Mouse (Mus musculus) granulocyte monocyte progenitor cell, adult 5-6 weeks (primary cell): ENCODE measurements around the gene Cln3. TPM values are rescaled to one million over a fixed set of nuclear protein-coding genes. Genes with fewer than 3 reads are reported as not detected.

Experiments
- ATAC-seq: replicated peaks from 2 replicates; pipeline ENCODE4 v1.8.0; 2016; ENCODE audit warnings: mild to moderate bottlenecking, moderate TSS enrichment, inconsistent platforms; ENCODE audit not compliant: poor library complexity, severe bottlenecking
- total RNA-seq, 2 experiments: library from RNA; stranded (forward) in 1 of 2; stranded (reverse) in 1 of 2; fragments of 200-712, 200-1000 nt in 1 of 2; fragments of >200 nt in 1 of 2; fragmentation: Nextera tagmentation in 1 of 2; gene quantifications; 2 replicates each; pipeline ENCODE4 v1.2.3; 2014 to 2017

The Cln3 gene
- total RNA-seq, 2 experiments from 2014 or later: 9.6 to 61.7 TPM

- ATAC-seq: peak; percentile 73
These were observed 10.8 kb upstream of the Cln3 start for GRCm38 (mm10) chr7:126596414-126596813.

- ATAC-seq: no peak
These were observed 10.3 kb upstream of the Cln3 start for GRCm38 (mm10) chr7:126595890-126596289.

- ATAC-seq: peak; percentile 53
These were observed 9.4 kb upstream of the Cln3 start, which contains the start of gene Il27 for GRCm38 (mm10) chr7:126594862-126595561. Gene Il27 (minus strand): TSS chr7:126594941.

- ATAC-seq: no peak
These were observed 2.2 kb upstream of the Cln3 start for GRCm38 (mm10) chr7:126587779-126588178.

- ATAC-seq: no peak
These were observed 1.2 kb upstream of the Cln3 start for GRCm38 (mm10) chr7:126586839-126587238.

- peak; percentile 74 for ATAC-seq
These were observed 1.1 kb downstream of the Cln3 start, which contains the start of gene Apobr for GRCm38 (mm10) chr7:126584506-126584977. Gene Apobr (plus strand): TSS chr7:126584942.

GRCm38 (mm10) chr7:126583761-126584160, 1.9 kb downstream of the Cln3 start:
- ATAC-seq: no peak

GRCm38 (mm10) chr7:126583251-126583709, 2.3 kb downstream of the Cln3 start:
- ATAC-seq: peak; percentile 38

DNA sequence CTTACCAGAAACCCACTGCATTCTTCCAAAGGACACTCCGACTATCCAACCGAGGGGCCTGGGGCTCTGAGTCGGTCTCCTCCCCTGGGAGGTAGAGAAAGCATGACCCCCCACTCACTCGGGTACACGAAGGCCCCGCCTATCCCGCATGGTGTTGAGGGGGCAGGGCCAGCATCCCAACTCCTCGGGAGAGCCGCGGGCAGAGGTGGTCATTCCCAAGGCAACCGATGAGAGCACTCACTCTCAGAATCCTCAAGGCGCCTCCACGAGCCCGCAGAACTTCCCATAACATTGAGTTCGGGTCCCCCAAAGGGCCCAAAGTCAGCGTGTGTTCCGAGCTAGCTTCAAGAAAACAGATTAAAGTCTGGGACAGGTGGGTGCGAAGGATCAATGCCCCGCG, 2.9 kb downstream of the Cln3 start:
- ATAC-seq: no peak

DNA sequence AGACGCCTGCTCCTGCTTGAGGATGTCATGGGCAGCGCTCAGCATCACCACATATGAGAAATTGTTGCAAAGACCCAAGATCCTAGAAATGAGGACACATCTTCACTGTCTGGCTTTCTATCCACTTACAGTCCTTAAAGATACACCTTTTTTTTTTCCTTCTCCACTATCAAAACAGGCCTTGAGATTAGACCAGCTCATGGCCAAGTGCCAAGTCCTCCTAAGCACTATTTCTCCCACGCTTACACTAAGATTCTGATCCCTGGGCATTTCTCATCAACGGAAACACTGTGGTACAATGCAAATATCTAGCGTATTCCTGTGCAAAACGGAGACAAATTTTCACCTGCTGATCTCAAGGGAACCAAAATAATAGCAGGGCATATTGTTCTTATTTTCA, 4.0 kb downstream of the Cln3 start:
- ATAC-seq: no peak

DNA sequence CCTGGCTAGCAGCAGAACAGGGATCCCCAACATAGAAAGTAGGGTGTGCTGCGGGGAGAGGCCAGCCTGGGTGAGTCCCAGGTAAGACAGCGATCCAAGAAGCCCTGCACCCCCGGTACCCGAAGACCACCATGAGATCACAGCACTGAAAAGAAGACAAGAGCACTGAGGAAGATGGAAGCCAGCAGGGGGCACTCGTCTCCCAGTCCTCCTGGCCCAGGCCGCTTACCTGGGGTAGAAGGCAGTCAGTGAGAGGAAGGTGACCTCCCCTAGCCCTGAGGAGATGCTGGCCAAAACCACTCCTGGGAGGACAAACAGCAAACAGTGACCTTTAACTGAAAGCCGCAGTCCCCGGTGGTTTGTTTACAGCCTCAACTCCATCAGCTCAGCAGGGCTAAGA, 6.4 kb downstream of the Cln3 start:
- no peak for ATAC-seq

DNA sequence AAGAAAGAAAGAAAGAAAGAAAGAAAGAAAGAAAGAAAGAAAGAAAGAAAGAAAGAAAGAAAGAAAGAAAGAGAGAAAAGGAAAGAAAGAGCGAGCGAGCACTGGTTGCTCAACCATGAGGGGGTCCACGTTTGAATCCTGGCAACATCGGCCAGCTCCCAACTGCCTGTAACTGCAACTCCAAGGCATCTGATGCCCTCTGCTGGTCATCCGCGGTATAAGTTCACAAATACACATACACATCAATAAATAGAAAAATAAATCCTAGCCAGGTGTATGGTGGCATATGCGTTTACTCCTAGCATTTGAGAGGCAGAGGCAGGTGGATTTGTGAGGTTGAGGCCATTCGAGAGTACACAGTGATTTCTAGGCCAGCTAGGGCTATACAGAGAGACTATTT, 8.7 kb downstream of the Cln3 start:
- peak; percentile 83 for ATAC-seq

- ATAC-seq: peak; percentile 94
These were observed 19.4 kb downstream of the Cln3 start, which contains the start of gene Eif3c for GRCm38 (mm10) chr7:126566094-126566765. Gene Eif3c (minus strand): TSS chr7:126566411.

DNA sequence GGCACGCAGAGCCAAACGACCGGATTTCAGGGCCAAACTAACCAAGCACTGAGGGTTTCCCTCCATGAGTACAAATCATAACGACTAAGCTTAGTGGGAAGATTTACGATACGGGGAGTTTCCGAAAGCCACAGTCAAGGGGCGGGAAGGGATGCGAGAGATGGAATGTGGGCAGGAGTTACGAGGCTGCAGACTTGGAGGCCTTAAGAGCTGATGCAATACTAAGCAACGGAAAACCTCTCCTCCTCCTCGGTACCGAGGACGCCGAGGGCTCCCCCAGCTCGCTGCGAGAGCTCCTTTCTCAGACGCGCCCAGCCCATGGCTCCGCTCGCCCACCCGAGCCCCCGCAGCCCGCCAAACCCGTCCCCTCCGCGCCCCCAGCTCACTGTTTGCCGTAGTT, 19.9 kb downstream of the Cln3 start:
- peak; percentile 64 for ATAC-seq

GRCm38 (mm10) chr7:126556635-126557034, 29.0 kb downstream of the Cln3 start:
- ATAC-seq: no peak

DNA sequence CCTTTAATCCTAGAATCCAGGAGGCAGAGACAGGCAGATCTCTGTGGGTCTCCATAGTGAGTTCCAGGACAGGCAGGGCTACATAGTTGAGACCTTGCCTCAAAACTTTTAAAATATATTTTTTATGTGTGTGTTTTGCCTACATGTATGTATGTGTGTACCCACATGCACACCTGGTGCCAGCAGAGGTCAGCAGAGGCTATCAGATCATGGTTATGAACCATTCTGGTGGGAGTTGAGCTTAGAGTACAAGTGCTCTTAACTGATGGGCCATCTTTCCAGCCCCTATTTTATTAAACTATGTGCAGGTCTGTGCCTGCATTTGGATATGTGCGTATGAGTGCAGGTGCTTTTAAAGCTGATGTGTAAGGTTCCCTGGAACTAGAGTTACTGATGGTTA, 30.8 kb downstream of the Cln3 start:
- no peak for ATAC-seq

- ATAC-seq: no peak
These were observed 40.0 kb downstream of the Cln3 start for GRCm38 (mm10) chr7:126545631-126546030.

- no peak for ATAC-seq
These were observed 44.0 kb downstream of the Cln3 start for GRCm38 (mm10) chr7:126541661-126542060.

GRCm38 (mm10) chr7:126537820-126538585, 47.6 kb downstream of the Cln3 start:
- peak; percentile 62 for ATAC-seq

DNA sequence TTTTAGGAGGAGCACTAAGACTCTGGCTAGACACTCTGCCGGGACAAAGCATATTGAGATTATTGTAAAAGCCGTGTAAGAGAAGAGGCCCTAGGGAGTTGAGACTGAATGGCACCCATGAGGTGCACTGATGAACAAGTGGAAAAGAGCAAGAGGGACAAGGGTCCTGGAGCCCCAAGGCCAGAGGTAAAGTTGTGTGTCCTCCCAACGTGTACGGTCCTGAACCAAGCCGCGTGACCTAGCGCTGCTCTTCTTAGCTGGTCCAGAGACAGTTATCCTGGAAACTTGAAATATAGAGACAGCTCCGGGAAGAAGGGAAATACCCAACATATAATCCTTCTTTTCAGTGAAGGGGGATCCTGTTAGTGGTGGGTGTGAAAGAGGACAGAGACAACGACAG, 49.2 kb downstream of the Cln3 start:
- no peak for ATAC-seq

DNA sequence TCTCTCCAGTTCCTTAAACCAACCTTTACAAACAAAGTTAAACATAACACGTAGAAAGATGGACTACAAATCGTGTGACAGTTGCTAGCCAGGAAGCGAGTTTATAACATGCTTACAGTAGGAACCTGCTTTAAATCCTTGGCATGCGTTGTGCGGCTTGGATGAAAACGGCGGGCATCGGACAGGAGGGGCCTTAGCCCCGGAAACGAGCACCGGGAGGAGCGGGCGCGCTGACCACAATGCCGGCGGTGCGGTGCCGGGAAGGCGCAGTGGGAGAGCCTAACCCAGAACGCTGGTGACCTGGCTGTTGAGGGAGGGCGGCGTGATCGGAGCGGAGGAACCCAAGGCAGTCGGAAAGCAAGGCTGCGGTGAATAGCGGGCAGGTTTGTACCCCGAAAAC, 49.9 kb downstream of the Cln3 start:
- ATAC-seq: peak; percentile 76
